Mouse (Mus musculus): ENCODE measurements around the gene Slc27a3. TPM values are rescaled to one million over a fixed set of nuclear protein-coding genes. Genes with fewer than 3 reads are reported as not detected.
A peak's percentile ranks its signal among the peaks of the same experiment; 100 is the strongest.

The Slc27a3 gene
- 1.7 and 7.3 TPM in 2 replicates for total RNA-seq (2014; fragmentation: Nextera tagmentation)
- 0.28 and 0.72 TPM in 2 replicates for total RNA-seq (2017)

DNA sequence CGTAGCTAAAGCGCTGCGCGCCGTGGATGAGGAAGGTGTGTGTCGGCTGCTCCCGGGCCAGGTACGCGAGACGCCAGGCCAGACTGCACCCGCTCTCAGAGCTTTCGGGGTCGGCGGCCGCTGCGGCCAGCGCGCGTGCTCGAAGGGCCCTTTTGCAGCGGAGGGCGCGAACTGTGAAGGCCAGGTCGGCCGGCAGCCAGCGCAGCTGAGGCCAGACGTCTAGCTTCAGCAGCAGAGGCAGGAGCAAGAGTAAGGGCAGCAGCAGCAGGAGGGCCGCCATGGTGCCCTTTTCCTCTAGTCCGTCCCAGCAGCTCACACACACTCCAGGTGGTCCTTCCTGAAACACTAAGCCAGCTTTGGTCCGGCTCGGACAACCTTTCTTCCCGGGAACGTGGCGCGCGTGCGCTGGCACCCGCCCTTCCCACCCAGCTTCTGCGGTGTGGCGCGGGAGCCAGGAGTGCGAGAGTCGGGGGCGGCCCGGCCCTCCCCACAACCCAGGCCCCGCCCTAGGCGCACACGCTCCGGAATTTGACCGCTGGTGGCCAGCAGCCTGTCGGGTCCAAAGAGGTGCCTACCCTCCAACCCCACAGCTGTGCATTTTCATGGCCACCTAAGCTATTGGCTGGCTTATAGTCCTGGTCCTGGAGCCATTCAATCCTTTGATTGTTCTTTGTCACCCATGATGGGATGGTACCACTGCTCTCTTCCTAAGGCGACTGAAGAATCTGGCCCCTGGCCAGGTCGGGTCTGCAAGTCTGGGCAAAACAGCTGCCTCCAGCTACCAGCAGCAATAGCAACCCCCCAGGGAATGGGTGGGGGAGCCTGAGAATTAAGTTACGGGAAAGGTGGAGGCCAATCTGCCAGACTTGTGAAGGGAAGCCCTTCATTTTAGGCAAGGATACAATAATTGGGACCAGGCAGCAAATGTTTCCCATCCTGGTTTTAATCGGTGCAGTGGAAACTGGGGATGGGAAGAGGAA, at the start of gene Slc27a3:
Gene Slc27a3 (minus strand): TSS at position 428 of the 980 bp plus-strand sequence.
- ATAC-seq (replicated peaks; ENCODE audit: low FRiP score, low TSS enrichment, poor library complexity, severe bottlenecking) = no peak

DNA sequence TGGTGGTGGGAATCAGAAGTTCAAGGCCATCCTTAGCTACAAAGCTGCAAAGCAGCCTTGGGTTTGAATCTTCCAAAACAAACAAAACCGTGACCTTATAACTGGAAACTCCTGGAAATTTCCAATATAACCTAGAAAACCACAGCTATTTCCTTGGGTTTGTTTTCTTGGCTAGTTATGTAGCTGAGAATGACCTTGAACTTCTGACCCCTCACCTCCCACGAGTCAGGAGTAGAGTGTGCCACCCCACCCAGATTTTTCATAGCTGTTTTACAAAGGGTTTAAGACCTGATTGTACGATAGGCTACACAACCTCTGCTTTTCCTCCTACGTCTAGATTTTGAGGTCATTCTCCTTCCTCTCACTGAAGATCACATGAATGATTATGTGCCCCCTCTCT, 47.4 kb upstream of the Slc27a3 start:
- ATAC-seq (replicated peaks; ENCODE audit: low FRiP score, low TSS enrichment, poor library complexity, severe bottlenecking) = no peak

DNA sequence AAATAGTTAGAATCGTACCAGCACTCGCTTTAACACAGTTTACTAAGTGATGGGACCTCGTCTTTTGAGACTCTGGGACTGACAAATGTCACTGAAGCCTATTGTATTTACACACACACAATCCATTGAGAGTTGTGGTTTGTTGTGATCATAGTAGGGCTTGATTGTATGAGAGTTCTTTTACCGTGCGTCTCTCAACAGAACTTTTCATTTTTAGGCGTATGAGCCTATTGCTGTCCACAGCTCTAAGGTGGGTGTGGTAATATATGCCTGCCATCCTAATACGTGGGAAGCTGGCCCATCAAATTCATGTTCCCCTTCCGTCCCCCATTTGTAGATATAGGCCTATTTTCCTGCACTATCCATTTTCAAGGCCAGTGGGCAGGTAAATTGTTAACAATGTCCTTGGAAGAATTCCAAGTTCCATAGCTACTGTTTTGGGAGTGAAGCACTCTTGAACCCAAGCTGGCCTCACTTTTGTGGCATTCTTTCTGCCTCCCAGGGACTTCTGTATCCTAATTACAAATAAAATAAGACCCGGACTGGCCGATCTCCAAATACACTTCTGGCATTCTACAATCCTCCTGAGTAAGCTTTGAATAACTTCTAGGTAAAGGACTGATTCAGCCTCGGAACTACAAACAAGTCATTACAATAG, 44.5 kb upstream of the Slc27a3 start:
- no peak for ATAC-seq (replicated peaks; ENCODE audit: low FRiP score, low TSS enrichment, poor library complexity, severe bottlenecking)

DNA sequence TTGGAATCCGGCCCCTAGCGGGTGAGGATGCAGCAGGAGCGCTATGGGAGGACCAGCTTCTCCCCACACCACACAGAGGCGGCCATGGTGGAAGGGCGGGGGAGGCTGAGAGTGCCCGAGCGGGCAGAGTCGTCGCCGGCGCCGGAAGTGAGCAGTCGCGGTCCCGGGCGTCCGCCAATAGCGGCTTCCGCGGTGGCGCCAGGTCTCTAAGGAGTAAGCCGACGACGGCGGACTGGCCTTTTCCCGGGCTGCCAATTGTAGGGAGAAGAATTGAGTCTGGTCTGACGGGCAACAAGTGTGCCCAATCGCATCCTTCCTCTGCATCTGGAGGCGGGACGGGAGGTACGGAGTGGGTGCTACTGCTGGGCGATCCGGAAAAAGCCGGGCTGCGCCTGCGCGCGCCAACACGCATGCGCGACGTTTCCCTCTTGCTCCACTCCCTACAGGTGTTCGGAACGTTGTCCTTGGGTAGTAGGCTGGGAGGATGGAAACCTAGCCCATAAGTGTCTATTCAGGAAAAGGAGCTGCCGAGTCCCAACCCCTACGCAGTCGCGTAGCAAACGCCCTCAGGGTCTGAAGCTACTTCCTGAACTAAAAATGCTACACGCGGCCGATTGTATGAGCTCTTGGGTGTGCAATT, 43.8 kb upstream of the Slc27a3 start, which contains the start of gene Ints3:
Gene Ints3 (minus strand): TSS at position 242 of the 640 bp plus-strand sequence.
- ATAC-seq (replicated peaks; ENCODE audit: low FRiP score, low TSS enrichment, poor library complexity, severe bottlenecking) = peak; percentile 99

DNA sequence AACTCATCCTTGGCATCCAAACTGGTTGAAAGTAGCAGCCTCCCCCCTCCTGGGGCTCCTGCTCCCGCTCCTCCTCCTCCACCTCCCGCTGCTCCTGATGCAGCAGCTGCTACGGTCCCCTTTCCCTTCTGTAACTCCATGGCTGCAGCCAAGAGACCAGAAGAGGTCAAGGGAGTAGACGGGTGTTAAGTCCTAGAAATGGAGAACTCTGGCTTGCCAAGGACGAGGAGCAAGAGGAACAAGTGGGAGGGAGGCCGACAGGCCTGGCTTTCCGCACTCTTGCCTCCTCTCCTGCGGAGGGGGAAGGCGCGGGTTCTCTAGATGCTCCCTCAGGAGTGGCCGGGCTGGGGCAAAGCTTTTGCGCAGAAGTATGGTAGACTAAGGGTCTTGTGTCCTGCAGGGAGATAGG, 43.1 kb upstream of the Slc27a3 start:
- peak; percentile 44 for ATAC-seq (replicated peaks; ENCODE audit: low FRiP score, low TSS enrichment, poor library complexity, severe bottlenecking)

DNA sequence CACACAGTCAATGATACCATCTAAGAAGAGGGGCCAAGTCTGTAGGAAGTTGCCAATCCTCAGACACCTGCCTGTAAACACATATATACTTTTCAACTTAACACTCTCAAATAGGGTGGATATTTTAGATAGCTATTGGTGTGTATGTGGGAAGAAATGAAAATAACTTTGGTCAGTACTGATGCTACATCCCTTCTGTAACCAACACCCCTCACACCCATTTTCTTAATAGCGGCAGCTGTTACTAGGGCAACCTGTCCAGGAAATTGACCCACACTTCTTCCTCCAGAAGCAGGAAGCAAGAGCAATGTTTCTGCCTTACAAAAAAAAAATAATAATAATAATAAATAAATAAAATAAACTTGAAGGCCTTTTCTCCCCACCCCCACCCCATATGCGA, 42.6 kb upstream of the Slc27a3 start:
- no peak for ATAC-seq (replicated peaks; ENCODE audit: low FRiP score, low TSS enrichment, poor library complexity, severe bottlenecking)

DNA sequence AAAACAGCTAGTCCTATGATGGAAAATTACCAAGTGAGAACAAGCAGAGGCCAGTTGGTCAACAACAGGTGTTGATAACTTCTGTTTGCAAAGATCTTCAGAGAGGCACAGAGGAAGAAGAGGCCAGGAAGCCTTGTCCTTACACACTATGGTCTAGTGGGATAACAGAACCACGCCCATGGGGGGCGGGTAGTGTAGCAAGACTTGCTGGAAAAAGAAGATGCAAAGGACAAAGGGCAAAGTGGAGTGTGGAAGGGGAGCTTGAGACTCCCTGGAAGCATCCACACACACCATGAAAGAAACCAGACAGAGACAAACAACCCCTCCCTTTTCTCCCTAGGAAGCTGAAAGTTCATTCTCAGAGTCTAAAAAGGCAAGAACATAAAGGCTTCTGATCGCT, 39.8 kb upstream of the Slc27a3 start:
- ATAC-seq (replicated peaks; ENCODE audit: low FRiP score, low TSS enrichment, poor library complexity, severe bottlenecking) = no peak

DNA sequence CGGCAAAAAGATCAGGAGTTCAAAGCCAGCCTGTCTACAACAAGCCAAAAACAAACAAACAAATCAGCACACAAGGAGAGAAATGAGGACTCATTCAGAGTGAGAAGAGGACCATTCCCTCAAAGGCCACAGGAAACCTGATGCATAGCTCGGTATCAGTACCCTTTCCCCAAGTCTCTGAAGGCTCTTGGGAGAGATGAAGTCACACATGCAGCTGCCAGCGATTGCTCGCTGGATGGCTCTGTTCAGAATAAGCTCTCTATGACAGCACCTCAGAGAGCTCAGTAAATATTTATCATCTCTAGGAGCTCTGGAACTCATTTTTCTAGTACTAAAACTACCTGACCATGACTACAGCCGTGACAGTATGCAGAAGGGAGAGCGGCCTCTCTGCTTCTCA, 38.4 kb upstream of the Slc27a3 start:
- ATAC-seq (replicated peaks; ENCODE audit: low FRiP score, low TSS enrichment, poor library complexity, severe bottlenecking) = no peak

DNA sequence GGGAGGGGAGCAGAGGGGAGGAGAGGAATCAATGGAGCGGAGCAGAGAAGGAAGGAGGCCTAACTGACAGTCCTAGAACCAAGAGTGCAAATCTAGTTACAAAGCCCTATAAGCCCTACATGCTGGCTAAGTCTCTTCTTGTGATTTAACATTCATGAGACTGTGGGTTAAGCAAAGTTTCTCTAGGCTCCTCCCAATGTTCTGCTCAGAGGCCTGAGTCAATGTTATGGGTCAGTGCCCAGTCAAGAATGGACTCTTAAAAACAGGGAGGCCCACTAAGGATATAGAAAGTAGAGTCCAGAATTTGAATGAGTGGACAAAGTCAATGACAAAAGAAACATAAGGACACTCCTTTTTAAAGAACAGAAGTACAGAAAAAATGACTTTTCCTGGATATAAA, 37.8 kb upstream of the Slc27a3 start:
- no peak for ATAC-seq (replicated peaks; ENCODE audit: low FRiP score, low TSS enrichment, poor library complexity, severe bottlenecking)

DNA sequence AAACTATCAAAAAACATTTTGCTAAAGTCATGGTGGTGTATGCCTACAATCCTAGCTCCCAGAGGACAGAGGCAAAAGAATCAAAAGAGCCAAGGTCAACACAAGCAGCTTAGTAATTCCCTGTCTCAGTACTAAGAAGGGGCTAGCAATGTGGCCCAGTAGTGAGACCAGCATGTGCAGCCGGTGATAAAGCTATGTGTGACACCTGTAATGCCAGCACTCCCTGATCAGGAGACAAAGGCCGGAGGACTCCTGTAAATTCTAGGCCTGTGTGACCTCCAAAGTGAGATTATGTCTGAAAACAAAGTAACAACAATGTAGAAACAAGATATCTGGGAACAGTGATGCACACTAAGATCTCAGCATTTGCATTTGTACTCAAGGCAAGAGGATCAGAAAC, 35.8 kb upstream of the Slc27a3 start:
- no peak for ATAC-seq (replicated peaks; ENCODE audit: low FRiP score, low TSS enrichment, poor library complexity, severe bottlenecking)

DNA sequence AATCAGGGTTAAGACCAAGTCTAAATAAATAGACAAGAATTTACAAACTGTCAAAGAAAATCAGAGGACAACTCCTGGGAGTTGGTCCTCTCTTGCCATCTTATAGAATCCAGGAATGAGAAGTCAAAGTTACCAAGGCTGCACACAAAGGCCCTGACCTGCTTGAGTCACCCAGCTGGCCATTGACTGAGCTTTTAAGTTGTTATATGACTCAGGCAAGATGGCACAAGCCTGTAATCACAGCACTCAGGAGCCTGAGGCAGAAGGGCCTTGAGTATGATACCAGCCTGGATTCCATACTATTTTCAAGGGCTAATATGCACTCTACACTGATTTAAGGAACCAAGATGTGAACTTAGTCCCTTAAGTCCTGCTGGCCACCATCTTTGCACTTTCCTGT, 33.8 kb upstream of the Slc27a3 start:
- ATAC-seq (replicated peaks; ENCODE audit: low FRiP score, low TSS enrichment, poor library complexity, severe bottlenecking) = no peak

DNA sequence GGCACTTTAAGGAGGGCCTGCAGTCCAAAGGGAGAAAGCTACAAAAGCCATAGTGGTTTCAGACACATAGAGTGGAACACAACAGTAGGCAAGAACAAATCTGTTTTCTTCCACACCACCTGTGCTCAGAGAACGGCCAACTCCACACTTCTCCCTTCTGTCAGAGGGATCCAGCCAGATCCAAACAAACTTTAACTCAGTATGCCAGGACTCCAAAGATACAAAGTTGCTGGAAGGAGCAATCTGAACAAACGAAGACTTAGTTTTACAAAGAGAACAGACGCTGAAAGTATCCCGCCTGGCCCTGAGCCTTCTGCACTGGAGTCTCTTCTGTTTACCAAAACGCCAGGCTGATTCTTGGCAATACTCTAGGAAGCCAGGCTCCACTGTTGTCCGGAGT, 31.0 kb upstream of the Slc27a3 start:
- no peak for ATAC-seq (replicated peaks; ENCODE audit: low FRiP score, low TSS enrichment, poor library complexity, severe bottlenecking)

DNA sequence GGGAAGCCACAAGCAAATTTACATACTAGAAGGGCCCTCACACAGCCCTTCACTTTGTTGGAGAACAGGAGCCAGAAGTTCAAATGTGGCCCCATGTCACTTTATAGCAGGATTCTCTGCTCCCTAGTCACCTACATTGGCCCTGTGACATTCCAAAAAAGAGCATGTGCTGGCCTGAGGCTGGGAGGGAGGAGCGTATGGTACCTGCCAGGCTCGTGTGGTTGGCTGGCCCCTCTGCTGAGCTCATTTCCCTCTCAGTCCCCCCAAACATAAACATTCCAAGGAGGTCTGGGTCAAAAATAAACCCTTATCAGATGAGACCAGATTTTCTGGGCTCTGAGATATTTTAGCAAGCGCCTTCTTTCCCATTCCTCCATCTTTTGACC, 23.3 kb upstream of the Slc27a3 start:
- peak; percentile 31; the same call in 1 of the 2 replicates for ATAC-seq (replicated peaks; ENCODE audit: low FRiP score, low TSS enrichment, poor library complexity, severe bottlenecking)

DNA sequence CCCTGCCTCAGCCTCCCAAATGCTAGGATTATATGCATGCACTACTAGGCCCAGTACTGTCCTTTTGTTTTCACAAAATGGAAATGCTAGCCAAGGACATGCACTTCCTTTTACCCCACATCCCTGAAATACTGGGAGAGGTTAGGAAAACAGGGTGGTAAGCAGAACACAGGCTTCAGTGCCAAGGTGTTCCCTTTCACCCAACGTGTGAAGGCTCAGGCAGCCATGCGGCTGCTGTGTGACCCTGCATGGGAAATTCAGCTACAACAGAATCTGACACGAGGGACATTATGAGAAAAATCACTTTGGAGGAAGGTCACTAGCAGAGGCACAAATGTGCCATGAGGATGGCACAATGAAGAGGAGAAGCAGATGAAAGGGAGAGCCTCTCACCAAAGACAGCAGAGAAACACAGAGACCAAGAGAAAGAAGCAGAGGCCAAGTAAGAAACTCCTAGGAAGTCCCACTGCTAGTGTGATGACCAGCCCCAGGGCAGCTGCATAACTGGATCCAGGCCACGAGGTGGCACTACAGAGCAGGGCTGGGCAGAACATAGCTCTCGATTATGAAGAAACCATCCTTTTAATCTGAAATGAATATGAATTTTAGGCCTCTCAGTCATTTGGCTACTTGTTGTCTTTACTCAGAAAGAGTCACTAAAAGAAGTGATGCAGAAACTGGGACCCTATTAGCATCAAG, 22.7 kb upstream of the Slc27a3 start:
- ATAC-seq (replicated peaks; ENCODE audit: low FRiP score, low TSS enrichment, poor library complexity, severe bottlenecking) = peak; percentile 86

DNA sequence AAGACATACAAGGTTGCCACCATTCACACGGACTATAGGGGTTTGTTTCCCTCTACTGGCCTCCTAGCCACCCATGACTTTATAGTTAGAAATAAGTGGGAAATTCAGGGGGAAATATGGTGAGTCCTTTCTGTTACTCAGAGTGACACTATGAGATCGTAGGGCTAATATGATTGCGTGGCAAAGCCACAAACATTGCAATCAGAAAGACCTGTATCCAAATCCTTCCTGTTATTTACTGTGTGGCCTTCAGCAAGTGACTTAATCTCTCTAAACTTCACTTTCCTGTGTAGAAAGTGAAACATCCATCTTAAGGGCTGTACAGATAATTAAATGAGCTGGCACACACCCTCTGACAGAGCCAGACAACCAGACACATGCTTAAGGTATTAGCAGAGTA, 19.0 kb upstream of the Slc27a3 start:
- ATAC-seq (replicated peaks; ENCODE audit: low FRiP score, low TSS enrichment, poor library complexity, severe bottlenecking) = no peak

DNA sequence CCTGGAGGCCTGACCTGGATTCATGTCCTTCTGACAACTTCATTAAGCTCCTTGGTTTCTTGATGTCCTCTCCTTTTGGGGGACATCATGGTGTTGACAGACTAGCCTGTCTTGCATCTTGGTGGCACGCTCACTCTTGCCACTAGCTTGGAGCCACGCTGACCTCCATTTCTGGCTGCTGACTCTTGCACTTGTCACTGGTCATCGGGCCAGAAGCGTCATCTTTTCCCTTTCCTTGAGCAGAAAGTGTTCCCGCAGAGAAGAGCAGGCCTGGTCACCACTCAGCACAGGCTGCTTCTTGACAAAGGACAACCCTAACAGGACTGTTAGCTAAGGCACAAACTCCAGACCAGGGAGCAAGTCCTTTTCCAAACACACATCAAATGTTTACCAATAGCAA, 16.7 kb upstream of the Slc27a3 start:
- ATAC-seq (replicated peaks; ENCODE audit: low FRiP score, low TSS enrichment, poor library complexity, severe bottlenecking) = no peak

DNA sequence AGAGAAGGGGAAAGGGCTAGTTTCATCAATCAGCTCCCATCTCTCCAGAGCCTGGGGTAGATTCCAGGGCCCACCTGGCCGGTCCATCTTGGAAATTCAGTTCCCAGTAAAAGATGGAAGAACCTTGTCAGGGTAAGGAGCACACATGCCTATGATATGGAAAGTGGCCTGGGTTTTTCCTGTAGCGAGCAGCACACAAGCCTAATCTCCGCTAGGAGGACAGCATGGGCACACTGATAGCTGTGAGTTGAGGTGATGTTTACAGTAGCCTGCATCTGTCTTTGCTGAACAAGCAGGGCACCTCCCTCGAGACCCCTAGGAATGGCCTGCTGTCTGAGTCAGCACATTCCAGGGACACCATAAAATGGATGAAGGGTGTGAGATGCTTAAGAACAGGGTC, 14.9 kb upstream of the Slc27a3 start:
- ATAC-seq (replicated peaks; ENCODE audit: low FRiP score, low TSS enrichment, poor library complexity, severe bottlenecking) = no peak

DNA sequence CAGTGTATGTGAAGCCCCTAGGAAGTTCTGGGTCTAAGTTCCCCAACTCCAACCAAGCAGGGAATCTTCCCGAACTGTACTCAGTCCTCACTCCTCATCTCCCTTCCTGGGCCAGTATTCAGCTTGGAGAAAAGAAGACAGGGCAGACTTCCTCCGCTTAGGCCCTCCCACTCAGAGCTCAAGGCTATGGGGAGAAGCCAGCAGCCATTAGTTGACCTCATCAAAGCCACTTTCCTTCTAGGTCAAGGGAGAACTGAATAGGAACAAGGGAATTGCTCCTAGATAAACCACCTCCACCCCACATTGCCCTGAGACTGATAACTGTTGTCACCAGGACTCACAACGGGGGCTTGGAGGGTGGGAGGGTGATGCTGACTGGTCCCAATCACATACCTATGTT, 14.4 kb upstream of the Slc27a3 start:
- no peak for ATAC-seq (replicated peaks; ENCODE audit: low FRiP score, low TSS enrichment, poor library complexity, severe bottlenecking)

DNA sequence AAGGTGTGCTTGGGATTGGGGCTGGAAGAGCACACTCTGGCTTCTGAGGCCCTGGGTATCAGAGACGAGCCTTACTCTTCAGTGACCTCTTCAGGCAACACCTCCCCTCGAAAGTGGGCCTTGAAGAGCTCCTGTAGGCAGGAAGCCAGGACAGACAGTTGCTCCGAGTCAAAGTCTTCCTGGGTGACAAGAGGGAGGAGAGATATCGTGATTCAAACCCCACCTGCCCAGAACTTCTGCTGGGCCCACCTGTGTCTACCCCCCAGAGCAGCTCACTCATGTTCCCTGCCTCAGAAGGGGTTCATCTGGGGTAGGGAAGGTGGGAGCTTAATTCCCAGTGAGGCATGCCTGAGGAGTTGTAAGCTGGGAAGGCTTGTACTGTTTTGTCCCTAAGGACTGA, 11.3 kb upstream of the Slc27a3 start:
- no peak for ATAC-seq (replicated peaks; ENCODE audit: low FRiP score, low TSS enrichment, poor library complexity, severe bottlenecking)

DNA sequence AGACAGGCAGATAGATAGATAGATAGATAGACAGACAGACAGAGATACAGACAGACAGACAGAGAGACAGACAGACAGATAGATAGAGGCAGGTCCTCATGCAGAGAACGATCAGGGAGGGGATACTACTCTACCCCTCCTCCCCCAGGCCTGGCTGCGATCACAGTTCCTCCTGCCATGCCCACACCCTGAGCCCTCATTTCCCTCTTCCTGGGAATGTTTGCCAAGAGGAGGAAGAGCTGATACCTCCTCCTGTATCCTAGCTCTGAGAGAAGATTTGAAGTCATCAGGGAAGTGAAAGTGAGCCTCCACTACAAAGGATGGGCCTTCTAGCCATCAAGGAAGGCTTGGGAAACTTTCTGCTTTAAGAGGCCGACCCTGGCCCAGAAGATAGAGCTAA, 5.9 kb upstream of the Slc27a3 start:
- ATAC-seq (replicated peaks; ENCODE audit: low FRiP score, low TSS enrichment, poor library complexity, severe bottlenecking) = no peak

Measured in megakaryocyte-erythroid progenitor cell, adult 5-6 weeks (primary cell).